ENCODE assay signal across 9 mouse cellular contexts in genomic region chr10:95610666-95611330, GRCm38 (mm10). TPM values are rescaled to one million over a fixed set of nuclear protein-coding genes. Genes with fewer than 3 reads are reported as not detected.
A peak's percentile ranks its signal among the peaks of the same experiment; 100 is the strongest.
DNase-seq lines count a peak whose midpoint lies in the region; ATAC-seq and TF ChIP-seq lines count a peak whose summit lies in the region.
"Had no signal": no experiment of that assay in that cellular context is flagged by ENCODE, and none has a peak within 500 bp of the region (broad histone marks: within the 10 kb centered on the region; RNA-seq: fewer than 3 reads in every experiment).

No protein-coding gene starts in this region.

- peak overlapping the region; percentile 18 for H3K4me3 ChIP-seq in heart, embryonic 13.5 days
- H3K4me3 ChIP-seq in embryonic facial prominence, embryonic 13.5 days, result no peak overlapping the region
- H3K4me3 ChIP-seq in limb, embryonic 14.5 days (replicated peaks; ENCODE audit: low read length), result no peak overlapping the region

- peaks cover 16% of the 10 kb centered on the region for H3K4me1 ChIP-seq in heart, embryonic 13.5 days
- H3K4me1 ChIP-seq in embryonic facial prominence, embryonic 13.5 days, result peaks cover 7% of the 10 kb centered on the region
- H3K4me1 ChIP-seq in limb, embryonic 14.5 days (ENCODE audit: control insufficient read depth, insufficient read depth, low read length), result peaks cover 8% of the 10 kb centered on the region; the same call in 1 of the 2 replicates

- peak overlapping the region; percentile 78 for H3K27ac ChIP-seq in heart, embryonic 13.5 days (replicated peaks)
- H3K27ac ChIP-seq in embryonic facial prominence, embryonic 13.5 days, result no peak overlapping the region
- no peak overlapping the region for H3K27ac ChIP-seq in limb, embryonic 14.5 days (replicated peaks; ENCODE audit: low read depth, low read length)

- 33% methylated on average over 15 of the region's 16 CpGs for WGBS in heart, embryonic 13.5 days
- WGBS in embryonic facial prominence, embryonic 13.5 days, result 29% methylated on average over 16 of the region's 16 CpGs
- WGBS in limb, embryonic 14.5 days, result 58% methylated on average over 16 of the region's 16 CpGs

- H3K9me3 ChIP-seq in heart, embryonic 13.5 days, result no peaks in the 10 kb centered on the region
- no peaks in the 10 kb centered on the region for H3K9me3 ChIP-seq in embryonic facial prominence, embryonic 13.5 days
- no peaks in the 10 kb centered on the region for H3K9me3 ChIP-seq in limb, embryonic 14.5 days (ENCODE audit: control insufficient read depth, low read length)

- H3K27me3 ChIP-seq in heart, embryonic 13.5 days (replicated peaks), result no peaks in the 10 kb centered on the region
- H3K27me3 ChIP-seq in embryonic facial prominence, embryonic 13.5 days, result no peaks in the 10 kb centered on the region
- no peaks in the 10 kb centered on the region for H3K27me3 ChIP-seq in limb, embryonic 14.5 days (ENCODE audit: control insufficient read depth, insufficient read depth, low read length)

- no peak for ATAC-seq in heart, embryonic 13.5 days (ENCODE audit: extremely low read depth, insufficient number of reproducible peaks, low FRiP score, low TSS enrichment)
- no peak for ATAC-seq in embryonic facial prominence, embryonic 13.5 days (ENCODE audit: insufficient number of reproducible peaks, insufficient read depth, low FRiP score, low TSS enrichment, low read depth)
- ATAC-seq in limb, embryonic 14.5 days (ENCODE audit: low FRiP score, low read depth), result no peak

- peak overlapping the region; percentile 38; the same call in 1 of the 2 replicates for H3K9ac ChIP-seq in heart, embryonic 13.5 days
- H3K9ac ChIP-seq in embryonic facial prominence, embryonic 13.5 days, result no peak overlapping the region
- no peak overlapping the region for H3K9ac ChIP-seq in limb, embryonic 14.5 days (ENCODE audit: low read depth, low read length, severe bottlenecking)

- no peak for DNase-seq in heart, postnatal 14 days
- peak; percentile 21 to 25 for DNase-seq in left cerebral cortex, postnatal 36 days (ENCODE audit: low spot score in 2 of 2)
- DNase-seq in left cerebral cortex, postnatal 4 days, result no peak
- DNase-seq in limb, embryonic 14.5 days (ENCODE audit: low spot score), result no peak
- no peak for DNase-seq in urinary bladder, adult 18-20 months (ENCODE audit: low spot score in 2 of 2)
- DNase-seq in ovary, postnatal 10 days (ENCODE audit: low spot score), result no peak
- DNase-seq: cerebellum, adult 11-12 months had no signal

- intact Hi-C loops in heart, postnatal 14 days (cut with DNase I), result loop anchor here (2.0 kb wide), 1 partner anchor 46 kb away; the partner anchor contains the start of gene Nudt4
- intact Hi-C loops in left cerebral cortex, postnatal 36 days (cut with DNase I), result no loop called here
- intact Hi-C loops in left cerebral cortex, postnatal 4 days (cut with DNase I), result loop anchor here (10.0 kb wide), 1 partner anchor 46 kb away; the partner anchor contains the start of gene Nudt4

- no peaks in the 10 kb centered on the region for H3K36me3 ChIP-seq in heart, embryonic 13.5 days
- H3K36me3 ChIP-seq in embryonic facial prominence, embryonic 13.5 days, result no peaks in the 10 kb centered on the region
- H3K36me3 ChIP-seq in limb, embryonic 14.5 days (ENCODE audit: control insufficient read depth, insufficient read depth, low read length), result no peaks in the 10 kb centered on the region

- TF ChIP-seq POLR2A in limb, embryonic 14.5 days (IDR thresholded peaks at IDR 0.05; ENCODE audit: borderline replicate concordance, extremely low read depth, insufficient read depth, insufficient read length), result no peak

- H3K4me2 ChIP-seq in heart, embryonic 13.5 days, result peak overlapping the region; percentile 56
- peak overlapping the region; percentile 37 for H3K4me2 ChIP-seq in embryonic facial prominence, embryonic 13.5 days
- H3K4me2 ChIP-seq in limb, embryonic 14.5 days (replicated peaks; ENCODE audit: low read depth, low read length, severe bottlenecking), result 0 out of 2 replicates have a peak overlapping the region, but pooled peaks have one; percentile 6

RNA-seq across cellular contexts. Expression of gene Nudt4, which starts 46.9 kb away (rescaled TPM):
- 85.2 and 107 TPM in 2 replicates for polyA plus RNA-seq in heart, embryonic 13.5 days (2015; fragmentation: Nextera tagmentation; extraction: Ambion mirVana)
- 100 to 1,000 TPM; 270 to 280 TPM for total RNA-seq in heart, postnatal 14 days (2021)
- 100 to 1,000 TPM; 133 to 170 TPM for total RNA-seq in left cerebral cortex, postnatal 36 days (2021)
- total RNA-seq in left cerebral cortex, postnatal 4 days (2021), result 100 to 1,000 TPM; 202 to 243 TPM
- polyA plus RNA-seq in embryonic facial prominence, embryonic 13.5 days (2015; fragmentation: Nextera tagmentation; extraction: Ambion mirVana), result 84.9 and 85.7 TPM in 2 replicates
- 58.7 and 64.7 TPM in 2 replicates for polyA plus RNA-seq in limb, embryonic 14.5 days (2012; rRNA removed)
- polyA plus RNA-seq in limb, embryonic 14.5 days (2014; fragmentation: Nextera tagmentation; extraction: Ambion mirVana), result 108 and 121 TPM in 2 replicates

Comparison
In these comparisons a context has a peak if more than half of its experiments do, and no peak if none do; other contexts are left out.
1. DNase-seq: peak in left cerebral cortex, postnatal 36 days (2 of 2); none in heart, postnatal 14 days (0 of 2), left cerebral cortex, postnatal 4 days (single experiment), limb, embryonic 14.5 days (single experiment), urinary bladder, adult 18-20 months (0 of 2) and ovary, postnatal 10 days (single experiment).
2. H3K4me2 ChIP-seq: peak in every context shown above with its lines; median percentile 56 in heart, embryonic 13.5 days; 37 in embryonic facial prominence, embryonic 13.5 days; 6 in limb, embryonic 14.5 days.